Mouse (Mus musculus) stomach, postnatal 0 days (tissue): ENCODE results near the gene Arl6ip4.

Experiments used
- CTCF ChIP-seq: IDR thresholded peaks from 2 replicates; pipeline ENCODE4 v1.5.1; 2016; ENCODE audit warnings: antibody characterized with exemption, low read depth, mild to moderate bottlenecking, moderate library complexity
- EP300 ChIP-seq: optimal IDR thresholded peaks from 2 replicates; pipeline ENCODE3; 2016; ENCODE audit warnings: antibody characterized with exemption

DNA sequence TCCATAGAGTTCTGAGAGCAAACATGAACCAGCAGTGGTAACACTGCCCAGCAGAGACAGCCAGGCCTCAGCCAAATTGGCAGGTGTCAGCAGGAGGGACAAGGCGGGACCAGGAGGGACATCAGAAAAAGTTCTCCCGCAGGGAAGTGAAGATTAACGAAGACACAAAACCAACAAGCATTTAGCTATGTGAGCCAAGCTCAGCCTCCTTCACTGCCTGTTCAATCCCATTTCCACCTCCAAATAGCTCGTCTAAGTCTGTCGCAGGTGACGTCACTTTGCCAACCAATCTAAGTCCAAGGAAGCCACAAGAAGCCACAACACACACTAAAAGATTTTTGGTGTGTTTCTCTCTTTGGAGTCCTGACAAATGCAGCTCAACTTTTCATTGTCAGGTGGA lies 13.6 kb upstream of the Arl6ip4 start:
- TF ChIP-seq CTCF: no peak
- TF ChIP-seq EP300: no peak
